Mouse (Mus musculus) monocyte, adult 5-6 weeks (primary cell): ENCODE results near the gene Gng5. TPM values are rescaled to one million over a fixed set of nuclear protein-coding genes. Genes with fewer than 3 reads are reported as not detected.

Source experiments
- ATAC-seq: fragments of 153-309, 156-312 bp; replicated peaks from 2 replicates; pipeline ENCODE4 v1.8.0; 2017; ENCODE audit warnings: mild to moderate bottlenecking; ENCODE audit not compliant: low TSS enrichment, insufficient number of reproducible peaks, severe bottlenecking, poor library complexity, low FRiP score
- total RNA-seq: library from RNA; stranded (forward); fragments of 200-1000, 200-491, 200-594 nt; gene quantifications from 3 replicates; pipeline ENCODE4 v1.2.3, GENCODE M21; 2017

Gng5 gene
- 101 to 231 TPM (median 211 TPM) in 3 replicates for total RNA-seq

- ATAC-seq = peak; percentile 64
Measured at GRCm38 (mm10) chr3:146499431-146500002, at the start of gene Gng5, which contains the start of gene Spata1. Gene Gng5, plus strand, starts transcription at chr3:146499807. Gene Spata1, minus strand, starts transcription at chr3:146499753.

- peak; percentile 94 for ATAC-seq
Measured at GRCm38 (mm10) chr3:146450371-146450841, 49.2 kb upstream of the Gng5 start.

DNA sequence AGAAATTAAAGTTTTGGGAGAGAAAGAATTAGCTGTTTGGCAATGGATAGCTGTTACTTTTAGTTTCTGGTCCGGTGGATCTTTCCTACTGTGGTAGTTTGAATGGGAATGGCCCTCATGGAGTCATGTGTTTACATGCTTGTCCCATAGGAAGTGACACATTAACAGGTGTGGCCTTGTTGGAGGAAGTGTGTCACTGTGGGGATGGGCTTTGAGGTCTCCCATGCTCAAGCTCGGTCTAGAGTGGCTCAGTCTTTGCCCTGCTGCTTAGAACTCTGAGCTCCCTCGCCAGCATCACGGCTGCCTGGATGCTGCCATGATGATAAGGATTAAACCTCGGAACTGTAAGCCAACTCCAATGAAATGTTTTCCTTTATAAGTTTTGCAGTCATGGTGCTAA, 48.2 kb upstream of the Gng5 start:
- ATAC-seq = no peak

GRCm38 (mm10) chr3:146462939-146463338, 36.7 kb upstream of the Gng5 start:
- ATAC-seq = no peak

DNA sequence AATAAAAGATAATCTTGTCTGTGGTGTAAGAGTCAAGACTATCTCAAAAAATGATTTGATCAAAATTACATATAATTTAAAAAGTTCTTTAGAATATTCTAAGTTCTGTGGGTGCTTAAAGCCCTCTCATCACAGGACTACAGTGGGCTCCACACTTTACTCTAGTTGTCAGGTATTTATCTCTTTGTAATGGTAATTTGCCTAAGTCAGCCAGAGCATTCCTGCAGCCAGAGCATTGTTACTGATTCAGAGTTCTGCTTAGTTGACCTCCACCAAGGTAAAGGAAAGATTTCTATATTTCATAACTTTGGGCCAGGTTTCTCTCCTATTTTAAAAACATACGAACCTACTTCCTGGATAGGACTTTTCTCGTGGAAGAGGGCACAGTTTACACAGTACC, 30.4 kb upstream of the Gng5 start:
- ATAC-seq = no peak

- no peak for ATAC-seq
Measured at GRCm38 (mm10) chr3:146472657-146473056, 26.9 kb upstream of the Gng5 start.

GRCm38 (mm10) chr3:146473741-146474140, 25.9 kb upstream of the Gng5 start:
- no peak for ATAC-seq

- ATAC-seq = no peak
Measured at GRCm38 (mm10) chr3:146474428-146474827, 25.2 kb upstream of the Gng5 start.

- no peak for ATAC-seq
Measured at GRCm38 (mm10) chr3:146482044-146482443, 17.6 kb upstream of the Gng5 start.

GRCm38 (mm10) chr3:146486464-146486863, 13.1 kb upstream of the Gng5 start:
- ATAC-seq = no peak

GRCm38 (mm10) chr3:146494941-146495340, 4.7 kb upstream of the Gng5 start:
- ATAC-seq = no peak

DNA sequence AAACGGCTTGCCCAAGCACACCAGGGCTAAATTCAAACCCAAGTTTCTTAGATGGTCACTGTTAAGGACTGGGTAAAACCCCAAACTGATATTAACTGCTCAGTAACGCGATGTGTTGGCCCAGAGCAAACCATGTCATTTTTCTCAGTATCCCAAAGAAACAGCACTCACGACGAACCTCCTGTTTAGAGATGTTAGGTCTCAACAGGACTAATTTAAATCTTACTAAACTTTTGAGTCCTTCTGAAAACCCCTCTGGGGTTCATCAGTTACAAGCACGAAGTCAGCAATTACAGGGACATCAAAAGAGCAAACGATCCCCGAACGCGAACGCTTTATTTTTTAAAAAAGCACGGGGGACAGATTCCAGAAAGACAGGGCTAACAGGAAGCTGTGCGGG, 618 bp upstream of the Gng5 start:
- no peak for ATAC-seq

DNA sequence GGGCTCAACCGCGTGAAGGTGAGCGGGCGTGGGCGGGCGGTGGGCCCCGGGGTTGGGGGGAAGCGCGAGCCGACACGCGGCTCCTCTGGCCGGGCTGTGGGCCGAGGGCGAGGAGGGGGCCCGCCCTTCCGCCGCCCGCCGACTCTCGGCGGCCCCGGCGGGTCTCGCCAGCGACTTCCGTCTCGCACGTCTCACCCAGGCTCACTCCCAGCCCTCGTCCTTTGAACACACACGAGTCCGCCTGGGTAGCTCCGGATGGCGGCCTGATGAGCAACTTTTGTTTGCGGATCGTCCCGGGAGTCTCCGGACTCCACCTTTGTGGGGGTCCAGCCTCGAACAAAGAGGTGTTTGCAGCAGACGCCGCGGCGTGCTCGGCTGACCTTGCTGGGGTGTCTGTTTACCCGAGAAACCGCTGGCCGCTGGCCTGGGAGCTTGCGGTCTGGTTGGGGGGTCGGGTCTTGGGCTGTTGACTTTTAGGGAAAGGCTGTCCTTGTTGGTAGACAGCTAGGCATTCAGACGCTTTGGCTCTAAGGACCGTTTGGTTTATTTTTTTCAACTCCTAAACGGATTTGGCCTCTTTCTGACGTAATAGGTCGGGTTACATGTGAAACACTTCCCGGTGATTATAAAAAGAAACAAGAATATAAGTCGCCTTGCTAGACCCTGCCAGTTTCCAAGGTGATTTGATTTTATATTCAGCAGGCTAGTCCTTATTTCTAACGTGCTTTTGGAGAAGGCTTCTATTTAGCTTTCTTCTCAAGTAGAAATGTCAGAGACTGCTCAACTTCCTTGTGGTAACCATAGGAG, 599 bp downstream of the Gng5 start:
- peak; percentile 28 for ATAC-seq

DNA sequence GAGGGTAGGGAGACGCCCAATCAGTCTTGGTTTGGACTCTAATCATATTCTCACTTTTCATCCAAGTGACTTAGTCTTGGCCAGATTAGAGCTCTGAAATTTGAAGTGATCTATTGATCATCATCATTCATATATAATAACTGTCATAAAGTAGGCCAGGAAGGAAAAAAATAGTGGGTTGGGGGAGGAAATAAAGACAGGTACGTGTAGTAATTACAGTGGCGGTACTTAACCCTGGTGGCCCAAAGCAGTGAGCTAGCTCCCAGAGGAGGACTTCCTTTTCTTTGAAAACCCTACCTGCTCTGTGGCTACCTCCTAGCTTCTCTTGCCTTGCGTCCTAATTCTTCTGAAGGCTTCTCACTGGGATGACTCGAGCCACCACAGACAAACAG, 1.2 kb downstream of the Gng5 start:
- ATAC-seq = no peak

DNA sequence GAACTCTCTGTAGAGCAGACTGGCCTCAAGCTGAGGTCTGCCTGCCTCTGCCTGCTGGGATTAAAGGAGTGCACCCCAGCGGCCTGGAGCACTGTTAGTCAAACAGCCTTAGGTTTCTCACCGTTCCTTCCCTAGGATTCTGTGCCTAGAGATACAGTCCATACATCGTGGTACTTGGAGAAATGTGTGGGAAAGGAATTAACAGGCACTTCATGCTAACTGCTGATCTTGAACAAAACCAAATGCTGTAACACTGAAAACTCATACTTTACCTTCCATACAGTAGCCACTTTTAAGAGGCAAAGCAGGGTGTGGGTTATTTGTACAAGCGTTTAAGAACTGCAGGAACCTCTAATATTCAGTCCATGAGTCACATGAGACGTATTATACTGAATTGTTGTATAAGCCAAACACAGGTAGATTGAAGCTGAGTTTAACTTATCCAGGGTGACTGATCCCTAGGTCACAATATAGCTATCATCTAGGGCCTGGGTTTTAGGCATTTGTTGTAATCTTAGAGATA, 2.1 kb downstream of the Gng5 start:
- no peak for ATAC-seq

- no peak for ATAC-seq
Measured at GRCm38 (mm10) chr3:146506711-146507110, 7.1 kb downstream of the Gng5 start.

GRCm38 (mm10) chr3:146520226-146520797, 20.7 kb downstream of the Gng5 start:
- ATAC-seq = no peak

DNA sequence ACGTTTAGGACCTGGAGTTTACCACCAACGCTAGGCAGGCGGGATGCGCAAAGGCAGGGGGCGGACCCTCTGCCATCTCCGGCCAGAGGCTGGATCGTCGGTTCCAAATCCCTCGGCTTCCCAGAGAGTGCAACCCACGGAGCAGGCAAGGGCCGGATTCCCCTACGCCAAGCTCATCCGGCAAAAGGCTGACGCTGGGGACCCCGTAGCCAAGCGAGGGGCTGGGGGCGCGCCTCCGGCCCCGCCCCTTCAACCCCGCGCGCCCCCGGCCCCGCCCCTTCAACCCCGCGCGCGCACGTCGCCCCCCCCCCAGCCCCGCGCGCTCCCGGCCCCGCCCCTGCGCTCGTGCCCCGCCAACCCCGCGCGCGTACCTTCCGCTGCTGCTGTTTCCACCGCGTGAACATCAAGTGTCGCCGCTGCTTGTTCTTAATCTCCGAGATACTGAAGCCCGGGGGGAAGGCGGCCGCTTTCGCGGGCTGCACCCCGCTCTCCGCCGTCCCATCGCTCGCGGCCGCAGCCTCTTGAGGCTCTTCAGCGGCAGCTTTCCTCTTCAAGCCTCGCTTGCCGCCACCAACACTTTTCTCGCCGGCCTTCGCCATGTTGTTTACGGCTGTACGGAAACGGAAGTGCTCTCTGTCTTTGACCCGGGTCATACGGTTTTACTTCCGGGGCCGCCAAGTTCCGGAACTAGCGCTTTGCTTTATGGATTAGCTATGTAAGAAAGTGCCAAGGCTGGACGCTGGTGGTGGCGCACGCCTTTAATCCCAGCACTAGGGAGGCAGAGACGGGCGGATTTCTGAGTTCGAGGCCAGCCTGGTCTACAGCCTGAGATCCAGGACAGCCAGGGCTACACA, 21.4 kb downstream of the Gng5 start, which contains the start of gene Rpf1:
Gene Rpf1 (minus strand): TSS at position 632 of the 854 bp plus-strand sequence.
- ATAC-seq = peak; percentile 96

GRCm38 (mm10) chr3:146521652-146522020, 22.0 kb downstream of the Gng5 start:
- ATAC-seq = no peak
